Mouse (Mus musculus) C2C12 (cell line): ENCODE data around the gene Mc3r. TPM values are rescaled to one million over a fixed set of nuclear protein-coding genes. Genes with fewer than 3 reads are reported as not detected.

Experiments used
- H3K27me3 ChIP-seq: one replicate; pipeline ENCODE4 v1.6.1; 2011; ENCODE audit not compliant: control insufficient read depth, insufficient read depth, insufficient read length
- H3K36me3 ChIP-seq: one replicate; pipeline ENCODE4 v1.6.1; 2011; ENCODE audit not compliant: control insufficient read depth, insufficient read depth
- H3K4me3 ChIP-seq: one replicate; pipeline ENCODE4 v1.5.1; 2011; ENCODE audit warnings: mild to moderate bottlenecking, control low read depth; ENCODE audit not compliant: poor library complexity, insufficient read depth, severe bottlenecking
- H3K79me2 ChIP-seq: one replicate; pipeline ENCODE4 v1.6.1; 2011; ENCODE audit not compliant: control insufficient read depth, insufficient read depth
- H3K79me3 ChIP-seq: one replicate; pipeline ENCODE4 v1.6.1; 2011; ENCODE audit warnings: low read depth, control low read depth
- H3ac ChIP-seq: one replicate; pipeline ENCODE3; 2011; ENCODE audit warnings: low read depth; ENCODE audit not compliant: control insufficient read depth, insufficient read length
- CEBPB ChIP-seq: IDR thresholded peaks from one replicate; pipeline ENCODE4 v1.6.1; 2011; ENCODE audit warnings: low read depth, mild to moderate bottlenecking, control low read depth, moderate library complexity
- CTCF ChIP-seq: IDR thresholded peaks from one replicate; pipeline ENCODE4 v1.5.1; 2011; ENCODE audit not compliant: control insufficient read depth, insufficient read depth, insufficient read length
- FOSL1 ChIP-seq: IDR thresholded peaks from one replicate; pipeline ENCODE4 v1.8.0; 2011; ENCODE audit warnings: mild to moderate bottlenecking, low read length; ENCODE audit not compliant: poor library complexity, insufficient read depth, severe bottlenecking
- MAX ChIP-seq: IDR thresholded peaks from one replicate; pipeline ENCODE4 v1.6.1; 2011; ENCODE audit warnings: mild to moderate bottlenecking, control low read depth
- MYOD1 ChIP-seq: IDR thresholded peaks from one replicate; pipeline ENCODE4 v1.6.1; 2011; ENCODE audit warnings: low read depth; ENCODE audit not compliant: control insufficient read depth, insufficient read length
- MYOG ChIP-seq: IDR thresholded peaks from one replicate; pipeline ENCODE4 v1.6.1; 2011; ENCODE audit not compliant: control insufficient read depth, insufficient read length; ENCODE audit errors: extremely low read depth
- USF1 ChIP-seq: IDR thresholded peaks from one replicate; pipeline ENCODE4 v1.6.1; 2011; ENCODE audit warnings: low read depth, mild to moderate bottlenecking, control low read depth, moderate library complexity
- long read RNA-seq, 2 experiments: library from polyadenylated mRNA; unstranded; transcript quantifications; one replicate each; pipeline ENCODE4 v2.0.0; 2019 to 2020
- polyA plus RNA-seq: library from polyadenylated mRNA; unstranded; fragments of >200 nt; fragmentation: generic; extraction: Trizol; gene quantifications from one replicate; pipeline ENCODE4 v1.2.1, GENCODE M21; 2012; ENCODE audit warnings: missing spikeins

The Mc3r gene
- polyA plus RNA-seq, result 0.01 TPM
- long read RNA-seq, experiment 1, result 0 reads
- long read RNA-seq, experiment 2, result 0 reads

DNA sequence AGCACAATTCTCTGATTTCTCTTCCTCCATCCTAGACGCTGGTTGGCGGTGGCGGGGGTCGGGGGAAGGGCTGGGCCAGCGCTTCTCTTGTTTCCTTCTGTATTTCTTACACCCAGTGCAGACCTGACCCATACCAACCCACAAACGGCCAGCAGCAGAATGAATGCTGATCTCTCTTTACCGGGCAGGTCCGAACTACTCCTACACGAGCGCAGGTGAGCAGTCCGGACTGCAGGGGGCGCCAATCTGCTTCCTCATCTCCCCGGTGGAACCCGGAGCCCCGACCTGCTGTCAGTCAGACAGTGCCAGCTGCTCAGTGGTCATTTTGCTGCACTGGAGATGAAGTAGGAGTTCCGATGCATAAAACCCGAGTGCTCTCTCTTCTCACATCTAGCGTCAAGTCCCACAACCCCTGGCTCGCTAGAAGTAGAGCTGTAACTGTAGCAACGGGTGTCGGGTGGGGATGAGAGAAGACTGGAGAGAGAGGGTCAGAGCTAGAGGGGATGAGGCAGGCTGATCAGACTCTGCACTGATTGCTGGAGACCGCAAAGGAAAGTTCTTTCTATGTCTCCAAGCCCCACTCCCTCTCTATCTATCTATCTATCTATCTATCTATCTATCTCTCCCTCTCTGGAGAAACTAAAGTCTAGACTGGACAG is at the start of gene Mc3r:
Gene Mc3r (plus strand): TSS at position 387 of the 659 bp plus-strand sequence.
- Histone ChIP-seq H3K79me3 (no peaks in the 10 kb centered on the region), H3K79me2 (no peaks in the 10 kb centered on the region), H3ac (no peak within 1 kb of the TSS), H3K4me3 (no peak within 1 kb of the TSS), H3K36me3 (no peaks in the 10 kb centered on the region), H3K27me3 (no peaks in the 10 kb centered on the region)
- TF ChIP-seq CTCF, result peak; percentile 65
- no peak for TF ChIP-seq CEBPB

DNA sequence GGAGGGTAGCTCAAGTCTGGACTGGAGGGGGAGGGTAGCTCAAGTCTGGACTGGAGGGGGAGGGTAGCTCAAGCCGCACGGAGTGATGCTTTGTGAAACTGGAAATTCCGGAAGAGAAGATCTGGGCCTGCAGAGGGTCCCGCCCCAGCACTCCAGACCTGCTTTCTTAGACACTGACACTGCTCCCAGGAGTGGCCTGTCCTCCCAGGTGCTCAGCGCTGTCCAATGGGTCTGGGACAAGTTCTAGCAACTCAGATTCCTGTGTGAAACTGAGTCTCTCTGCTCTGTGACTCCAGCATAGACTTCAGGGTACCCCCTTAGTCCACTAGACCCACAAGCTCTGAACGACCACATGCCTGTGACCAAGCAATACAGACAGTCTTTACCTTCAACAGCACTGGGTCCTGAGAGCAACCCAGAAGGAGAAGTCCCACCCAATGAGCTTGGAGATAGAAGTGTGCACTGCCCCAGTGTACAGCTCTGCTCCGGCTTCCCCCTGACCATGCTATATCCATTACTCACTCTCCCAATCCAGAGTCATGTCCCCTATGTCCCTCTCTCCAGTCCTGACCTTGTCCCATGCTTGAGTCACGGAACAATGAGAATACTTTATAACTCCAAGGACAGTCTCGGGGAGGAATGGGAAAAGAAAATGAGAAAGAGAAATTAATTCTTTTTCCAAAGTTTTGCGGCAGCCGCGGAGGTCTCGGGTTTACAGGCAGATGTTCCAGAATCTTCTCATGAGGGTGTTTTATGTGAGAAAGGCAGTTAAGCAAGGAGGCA is 46.1 kb upstream of the Mc3r start:
- no peaks in the 10 kb centered on the region for H3K27me3 ChIP-seq
- TF ChIP-seq MYOG, result no peak
- no peak for TF ChIP-seq CEBPB
- TF ChIP-seq MAX, result no peak
- TF ChIP-seq MYOD1, result no peak
- no peak for TF ChIP-seq CTCF
- TF ChIP-seq USF1, result no peak
- no peak for TF ChIP-seq FOSL1
- H3K79me2 ChIP-seq, result no peaks in the 10 kb centered on the region
- H3K36me3 ChIP-seq, result no peaks in the 10 kb centered on the region
- no peaks in the 10 kb centered on the region for H3K79me3 ChIP-seq
- H3K4me3 ChIP-seq, result no peak overlapping the region
- H3ac ChIP-seq, result no peak overlapping the region

DNA sequence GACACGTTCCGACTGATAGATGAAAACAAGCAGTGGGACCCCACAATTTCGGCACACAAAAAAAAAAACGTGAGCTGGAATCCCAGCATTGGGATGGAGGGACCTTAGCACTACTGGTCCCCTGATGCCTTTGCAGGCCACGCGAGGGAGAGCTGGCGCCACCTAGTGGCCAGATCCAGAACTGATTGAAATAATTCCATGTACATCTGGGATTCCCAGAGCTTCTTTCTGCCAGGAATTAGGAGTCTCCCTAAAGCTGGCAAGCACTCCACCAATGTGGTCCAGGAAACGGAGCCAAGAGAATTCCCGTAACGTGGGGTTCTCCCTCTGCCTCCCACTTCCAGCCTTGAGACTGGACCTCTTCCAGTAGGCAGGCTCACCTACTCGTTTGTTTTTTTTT is 41.3 kb upstream of the Mc3r start:
- no peaks in the 10 kb centered on the region for H3K79me3 ChIP-seq
- no peaks in the 10 kb centered on the region for H3K79me2 ChIP-seq
- no peak for TF ChIP-seq MYOG
- no peak for TF ChIP-seq FOSL1
- TF ChIP-seq USF1, result no peak
- no peak for TF ChIP-seq CTCF
- no peak for TF ChIP-seq CEBPB
- TF ChIP-seq MYOD1, result no peak
- no peak for TF ChIP-seq MAX
- no peak overlapping the region for H3ac ChIP-seq
- no peak overlapping the region for H3K4me3 ChIP-seq
- no peaks in the 10 kb centered on the region for H3K27me3 ChIP-seq
- no peaks in the 10 kb centered on the region for H3K36me3 ChIP-seq

DNA sequence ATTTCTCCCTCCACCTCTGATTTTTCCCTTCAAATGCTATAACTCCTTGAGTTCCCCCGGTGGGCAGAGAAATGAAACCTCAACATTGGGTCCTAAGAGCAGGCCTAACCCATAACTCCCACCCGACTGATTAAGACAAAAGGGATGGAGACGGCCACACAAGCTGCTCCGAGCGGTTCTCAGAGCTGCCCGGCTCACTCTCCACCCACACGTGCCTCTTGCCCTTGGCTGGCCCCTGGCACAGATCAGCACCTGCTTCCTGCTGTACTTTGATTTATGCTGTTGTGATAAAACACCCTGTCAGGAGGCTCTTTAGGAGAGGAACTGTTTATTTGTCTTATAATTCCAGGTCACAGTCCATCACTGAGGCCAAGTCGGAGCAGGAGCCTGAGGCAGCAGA is 34.8 kb upstream of the Mc3r start:
- Histone ChIP-seq H3K36me3 (no peaks in the 10 kb centered on the region), H3K4me3 (no peak overlapping the region), H3K79me2 (no peaks in the 10 kb centered on the region), H3ac (no peak overlapping the region), H3K79me3 (no peaks in the 10 kb centered on the region), H3K27me3 (no peaks in the 10 kb centered on the region)
- TF ChIP-seq CEBPB (no peak), MYOG (no peak), USF1 (no peak), CTCF (no peak), FOSL1 (no peak), MYOD1 (no peak), MAX (no peak)

DNA sequence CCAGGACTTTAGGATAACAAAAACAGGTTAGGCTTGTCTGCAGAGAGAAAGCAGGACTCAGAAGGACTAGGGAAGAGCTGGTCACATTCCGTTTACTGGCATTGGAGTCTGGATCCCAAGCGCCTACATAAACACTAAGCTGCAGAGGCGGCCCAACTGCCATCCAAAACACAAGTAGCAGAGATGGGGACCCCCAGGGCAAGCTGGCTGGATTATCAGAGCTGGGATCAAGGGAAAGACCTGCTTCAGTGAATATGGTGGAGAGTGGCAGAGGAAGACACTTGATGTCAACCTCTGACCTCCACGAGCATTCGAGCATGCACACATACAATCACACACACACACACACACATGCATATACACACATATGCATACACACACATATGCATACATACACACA is 34.0 kb upstream of the Mc3r start:
- Histone ChIP-seq H3K4me3 (no peak overlapping the region), H3K79me2 (no peaks in the 10 kb centered on the region), H3K27me3 (no peaks in the 10 kb centered on the region), H3K36me3 (no peaks in the 10 kb centered on the region), H3K79me3 (no peaks in the 10 kb centered on the region), H3ac (no peak overlapping the region)
- TF ChIP-seq MYOG (no peak), FOSL1 (no peak), USF1 (no peak), CEBPB (no peak), MAX (no peak), MYOD1 (no peak), CTCF (no peak)

DNA sequence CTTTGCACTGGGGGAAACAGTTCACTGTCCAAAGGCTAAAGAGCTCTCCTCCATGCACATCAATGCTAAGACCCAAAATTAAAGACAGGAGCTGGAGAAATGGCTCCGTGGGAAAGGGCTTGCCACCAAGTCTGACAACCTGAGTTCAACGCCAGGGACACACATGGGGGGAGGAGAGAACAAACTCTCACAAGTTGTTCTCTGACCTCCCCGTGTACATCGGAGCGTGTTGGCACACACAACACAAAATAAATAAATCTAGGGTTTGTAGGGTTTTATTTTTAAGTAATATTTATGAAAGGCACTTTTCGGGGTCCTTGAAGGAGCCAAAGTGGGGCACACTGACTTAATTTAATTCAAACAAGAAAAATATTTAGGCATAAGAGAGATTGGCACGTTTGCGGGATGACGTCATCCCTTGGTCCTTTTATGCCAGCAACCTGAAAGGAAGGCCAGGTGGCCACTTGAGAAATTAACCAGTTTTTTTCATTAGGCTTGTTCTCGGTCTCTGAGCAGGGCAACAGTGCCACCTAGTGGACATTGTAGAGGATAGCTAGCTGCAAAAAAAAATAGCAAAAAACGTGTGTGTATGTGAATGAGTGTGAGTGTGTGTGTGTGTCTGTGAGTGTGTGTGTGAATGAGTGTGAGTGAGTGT is 32.7 kb upstream of the Mc3r start:
- TF ChIP-seq MYOD1 (no peak), CEBPB (no peak), MYOG (no peak), CTCF (peak; percentile 19), USF1 (no peak)
- Histone ChIP-seq H3K79me3 (no peaks in the 10 kb centered on the region), H3K79me2 (no peaks in the 10 kb centered on the region), H3K4me3 (no peak overlapping the region), H3K27me3 (no peaks in the 10 kb centered on the region), H3ac (no peak overlapping the region), H3K36me3 (no peaks in the 10 kb centered on the region)
